Mouse (Mus musculus) liver, embryonic 11.5 days (tissue): Measurements from ENCODE around the gene Adamts13. TPM values are rescaled to one million over a fixed set of nuclear protein-coding genes. Genes with fewer than 3 reads are reported as not detected.

ENCODE experiments used
- ATAC-seq: fragments of 200-750 bp; cut with Nextera tagmentation; replicated peaks from 2 replicates; pipeline ENCODE4 v1.8.0; 2017; ENCODE audit warnings: moderate number of reproducible peaks, mild to moderate bottlenecking, moderate TSS enrichment, moderate library complexity; ENCODE audit not compliant: low FRiP score
- DNase-seq: peaks from one replicate; pipeline ENCODE4 v3.0.0-alpha.2; 2017; ENCODE audit warnings: low spot score
- H3K27ac ChIP-seq: fragments of 300-500 bp; sonication (generic); 2 replicates; pipeline ENCODE4 v1.5.1; 2014; ENCODE audit warnings: mild to moderate bottlenecking, low read depth, low read length, control low read depth
- H3K27me3 ChIP-seq: fragments of 300-500 bp; sonication (generic); replicated peaks from 2 replicates; pipeline ENCODE4 v1.6.1; 2014; ENCODE audit warnings: low read length, mixed read lengths; ENCODE audit not compliant: control insufficient read depth, insufficient read depth
- H3K36me3 ChIP-seq: fragments of 300-500 bp; sonication (generic); 2 replicates; pipeline ENCODE4 v1.6.1; 2014; ENCODE audit warnings: mild to moderate bottlenecking, low read length, moderate library complexity, mixed read lengths; ENCODE audit not compliant: control insufficient read depth, insufficient read depth
- H3K4me1 ChIP-seq: fragments of 300-500 bp; sonication (generic); replicated peaks from 2 replicates; pipeline ENCODE4 v1.6.1; 2014; ENCODE audit warnings: low read length, mixed read lengths; ENCODE audit not compliant: control insufficient read depth, insufficient read depth
- H3K4me2 ChIP-seq: fragments of 300-500 bp; sonication (generic); 2 replicates; pipeline ENCODE4 v1.6.1; 2014; ENCODE audit warnings: mild to moderate bottlenecking, control low read depth, moderate library complexity
- H3K4me3 ChIP-seq: fragments of 300-500 bp; sonication (generic); 2 replicates; pipeline ENCODE4 v1.5.1; 2014; ENCODE audit warnings: low read depth, low read length, control low read depth
- H3K9ac ChIP-seq: fragments of 300-500 bp; sonication (generic); 2 replicates; pipeline ENCODE4 v1.6.1; 2014; ENCODE audit warnings: low read depth, low read length, control low read depth
- H3K9me3 ChIP-seq: fragments of 300-500 bp; sonication (generic); 2 replicates; pipeline ENCODE4 v1.6.1; 2016; ENCODE audit warnings: low read length, inconsistent platforms, mixed read lengths; ENCODE audit not compliant: control insufficient read depth
- WGBS: fragments of 180-500 bp; shearing (Covaris S2); extraction: QIAGEN DNeasy Blood & Tissue Kit; methylation state at CpG from one replicate; pipeline ENCODE4 v1.1.7; 2014; 5-methylcytosine and 5-hydroxymethylcytosine counted together
- polyA plus RNA-seq: library from polyadenylated mRNA; unstranded; fragments of >200 nt; fragmentation: Nextera tagmentation; extraction: Ambion mirVana; gene quantifications from 2 replicates; pipeline ENCODE4 v1.2.1, GENCODE M21; 2014

The Adamts13 gene
- polyA plus RNA-seq, 1 experiment from 2014 or later: 0.63 TPM

DNA sequence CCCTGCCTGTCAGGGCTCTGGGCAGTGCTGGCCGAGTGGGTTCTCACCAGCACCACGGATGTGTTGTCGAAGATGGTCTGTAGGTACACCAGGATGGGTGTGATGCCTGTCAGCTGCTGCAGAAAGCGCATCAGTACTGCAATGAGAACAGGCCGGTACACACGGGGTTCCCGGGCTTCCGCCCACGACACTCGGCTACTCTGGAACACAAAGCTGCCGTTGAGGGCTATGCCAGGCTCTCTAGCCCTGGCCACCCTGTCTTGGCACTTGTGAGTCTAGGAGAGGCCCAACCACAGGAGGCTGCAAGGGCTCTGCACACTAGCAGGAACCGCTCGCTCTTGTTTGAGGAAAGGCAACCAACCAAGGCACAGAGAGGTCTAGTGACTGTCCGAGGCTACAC is 50.9 kb downstream of the Adamts13 start:
- Histone ChIP-seq H3K27ac (no peak overlapping the region), H3K36me3 (no peaks in the 10 kb centered on the region; the same call in 1 of the 2 replicates), H3K27me3 (peaks cover 9% of the 10 kb centered on the region), H3K4me2 (no peak overlapping the region), H3K9ac (no peak overlapping the region), H3K4me1 (0 out of 2 replicates have a peak, but pooled peaks cover 4% of the 10 kb centered on the region), H3K4me3 (no peak overlapping the region), H3K9me3 (no peaks in the 10 kb centered on the region)
- 87% methylated on average over 14 of the region's 14 CpGs for WGBS
- ATAC-seq: no peak
- DNase-seq: no peak

GRCm38 (mm10) chr2:27025545-27025944 is 52.3 kb downstream of the Adamts13 start:
- DNase-seq: no peak
- Histone ChIP-seq H3K4me3 (no peak overlapping the region), H3K4me1 (0 out of 2 replicates have a peak, but pooled peaks cover 4% of the 10 kb centered on the region), H3K27me3 (peaks cover 9% of the 10 kb centered on the region), H3K9ac (no peak overlapping the region), H3K27ac (no peak overlapping the region), H3K4me2 (no peak overlapping the region), H3K36me3 (no peaks in the 10 kb centered on the region; the same call in 1 of the 2 replicates), H3K9me3 (no peaks in the 10 kb centered on the region)
- ATAC-seq: no peak
- 78% methylated on average over 3 of the region's 3 CpGs for WGBS

DNA sequence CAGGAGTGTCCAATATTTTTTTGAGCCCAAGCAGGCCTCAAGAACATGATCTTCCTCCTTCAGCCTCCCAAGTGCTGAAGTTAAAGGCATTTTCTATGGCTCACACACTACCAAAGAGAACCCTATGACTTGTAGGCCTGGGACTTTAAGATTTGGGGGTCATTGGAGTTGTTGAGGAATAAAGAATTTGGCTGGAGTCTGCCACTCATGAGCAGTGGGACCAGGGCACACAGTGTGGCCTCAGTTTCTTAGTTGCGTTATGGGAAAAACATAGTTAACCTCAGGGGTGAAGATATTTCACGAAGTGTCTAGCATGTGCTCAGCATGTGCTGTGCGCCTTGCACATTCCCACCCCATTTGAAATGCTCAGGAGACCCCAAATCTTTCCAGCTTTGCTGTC is 53.1 kb downstream of the Adamts13 start:
- 93% methylated on average over 3 of the region's 3 CpGs for WGBS
- Histone ChIP-seq H3K9ac (no peak overlapping the region), H3K4me1 (0 out of 2 replicates have a peak, but pooled peaks cover 4% of the 10 kb centered on the region), H3K36me3 (no peaks in the 10 kb centered on the region; the same call in 1 of the 2 replicates), H3K27me3 (peaks cover 9% of the 10 kb centered on the region), H3K4me2 (no peak overlapping the region), H3K9me3 (no peaks in the 10 kb centered on the region), H3K4me3 (no peak overlapping the region), H3K27ac (no peak overlapping the region)
- ATAC-seq (no peak), DNase-seq (no peak)

DNA sequence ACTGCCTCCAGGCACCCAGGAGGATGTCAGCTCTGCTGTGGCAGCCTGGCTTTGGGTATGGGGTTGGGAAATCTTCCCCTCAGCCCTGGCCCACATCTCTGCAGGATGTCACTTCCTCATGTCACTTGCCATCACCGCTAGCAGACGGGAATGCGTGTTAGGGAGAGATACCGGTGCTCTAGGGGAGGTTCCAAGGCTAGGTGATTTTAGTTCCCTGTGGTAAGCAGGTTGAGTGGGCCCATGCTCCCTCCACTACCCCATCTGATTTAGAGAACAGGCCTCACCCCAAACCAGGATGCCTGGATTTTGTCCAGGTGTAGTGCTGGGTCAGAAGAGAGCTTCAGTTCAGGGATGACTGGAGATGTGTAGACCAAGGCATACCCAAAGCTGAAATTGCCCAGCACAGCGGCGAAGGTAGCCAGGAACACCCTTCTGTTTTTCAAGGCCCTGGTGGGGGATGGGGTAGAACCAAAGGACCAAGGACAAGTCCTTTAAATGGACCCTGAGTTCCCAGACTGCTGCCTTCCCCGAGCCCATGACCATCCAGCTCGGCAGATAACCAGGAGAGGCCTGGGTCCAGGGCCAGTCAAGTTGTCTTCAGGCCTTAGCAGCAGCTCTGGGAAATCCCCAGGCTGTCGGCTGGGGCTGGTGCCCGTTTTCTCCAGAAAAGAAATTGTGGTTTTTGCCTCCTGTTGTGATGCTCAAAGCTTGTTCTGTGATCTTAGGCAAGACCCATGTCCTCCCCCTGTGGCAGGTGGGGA is 53.8 kb downstream of the Adamts13 start:
- no peak overlapping the region for H3K9ac ChIP-seq
- no peaks in the 10 kb centered on the region for H3K9me3 ChIP-seq
- 0 out of 2 replicates have a peak, but pooled peaks cover 4% of the 10 kb centered on the region for H3K4me1 ChIP-seq
- H3K27ac ChIP-seq: no peak overlapping the region
- peaks cover 9% of the 10 kb centered on the region for H3K27me3 ChIP-seq
- H3K36me3 ChIP-seq: no peaks in the 10 kb centered on the region
- ATAC-seq (no peak), DNase-seq (no peak)
- no peak overlapping the region for H3K4me3 ChIP-seq
- peak overlapping the region; percentile 53; the same call in 1 of the 2 replicates for H3K4me2 ChIP-seq
- WGBS: 47% methylated on average over 10 of the region's 10 CpGs

- peak; percentile 75 for DNase-seq
- H3K4me2 ChIP-seq: peak within 1 kb of the TSS; percentile 53
- no peaks in the 10 kb centered on the region for H3K36me3 ChIP-seq
- 4% methylated on average over 38 of the region's 38 CpGs for WGBS
- no peaks in the 10 kb centered on the region for H3K9me3 ChIP-seq
- ATAC-seq: peak; percentile 96
- no peak within 1 kb of the TSS for H3K9ac ChIP-seq
- H3K4me1 ChIP-seq: 0 out of 2 replicates have a peak, but pooled peaks cover 4% of the 10 kb centered on the region
- peak within 1 kb of the TSS; percentile 29 for H3K4me3 ChIP-seq
- no peak within 1 kb of the TSS for H3K27ac ChIP-seq
- H3K27me3 ChIP-seq: peaks cover 9% of the 10 kb centered on the region
These were observed 54.6 kb downstream of the Adamts13 start, which contains the start of gene Slc2a6 for GRCm38 (mm10) chr2:27027618-27028436. Slc2a6 (minus strand) TSS chr2:27027998.

DNA sequence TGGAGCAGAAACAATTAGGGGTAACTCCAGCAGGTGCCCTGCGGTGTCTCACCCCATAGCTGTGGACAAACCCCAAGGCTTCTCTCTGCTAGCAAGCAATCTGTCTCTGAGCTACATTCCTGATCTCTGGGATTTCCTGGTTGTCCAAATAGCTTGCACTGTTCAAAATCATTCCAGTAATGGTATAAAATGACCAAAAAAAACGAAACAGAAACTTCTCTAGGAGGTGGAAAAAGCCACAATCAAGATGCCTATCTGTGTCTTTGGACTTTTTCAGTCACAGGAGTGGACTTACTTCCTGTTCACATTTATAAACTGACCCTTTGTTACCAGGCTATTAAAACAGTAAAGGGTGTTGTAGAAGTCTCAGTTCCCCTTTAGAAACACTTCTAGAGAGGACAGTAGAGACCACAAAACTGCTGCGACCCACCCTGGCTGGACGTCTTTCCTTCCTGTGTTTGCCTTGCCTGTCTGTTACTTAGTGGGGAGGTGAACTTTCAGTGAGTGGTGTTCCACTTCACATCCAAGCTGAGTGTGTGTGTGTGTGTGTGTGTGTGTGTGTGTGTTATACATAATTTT is 55.3 kb downstream of the Adamts13 start:
- Histone ChIP-seq H3K9me3 (no peaks in the 10 kb centered on the region), H3K4me1 (0 out of 2 replicates have a peak, but pooled peaks cover 4% of the 10 kb centered on the region), H3K27me3 (peaks cover 9% of the 10 kb centered on the region), H3K9ac (no peak overlapping the region), H3K4me3 (no peak overlapping the region), H3K27ac (no peak overlapping the region), H3K4me2 (peak overlapping the region; percentile 53), H3K36me3 (no peaks in the 10 kb centered on the region)
- DNase-seq (no peak), ATAC-seq (no peak)
- WGBS: 49% methylated on average over 4 of the region's 4 CpGs

DNA sequence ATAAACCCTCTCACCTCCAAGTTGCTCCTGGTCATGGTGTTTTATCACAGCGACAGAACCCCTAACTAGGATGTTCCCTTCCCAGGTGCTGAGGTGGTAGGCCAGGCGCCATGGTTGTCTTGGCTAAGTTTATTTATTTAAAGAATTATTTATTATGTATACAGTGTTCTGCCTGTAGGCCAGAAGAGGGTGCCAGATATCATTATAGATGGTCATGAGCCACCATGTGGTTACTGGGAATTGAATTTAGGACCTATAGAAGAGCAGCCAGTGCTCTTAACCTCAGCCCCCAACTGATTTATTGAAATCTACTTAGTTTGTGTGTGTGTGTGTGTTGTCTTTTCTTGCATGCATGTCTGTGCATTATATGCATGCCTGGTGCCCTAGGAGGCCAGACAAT is 59.1 kb downstream of the Adamts13 start:
- Histone ChIP-seq H3K27ac (no peak overlapping the region), H3K4me2 (no peak overlapping the region), H3K4me3 (no peak overlapping the region), H3K27me3 (peaks cover 2% of the 10 kb centered on the region; the same call in 1 of the 2 replicates), H3K36me3 (no peaks in the 10 kb centered on the region), H3K9me3 (no peaks in the 10 kb centered on the region), H3K4me1 (peaks cover 4% of the 10 kb centered on the region; the same call in 1 of the 2 replicates), H3K9ac (no peak overlapping the region)
- DNase-seq (no peak), ATAC-seq (no peak)
- WGBS: 71% methylated on average over 2 of the region's 2 CpGs

GRCm38 (mm10) chr2:27036003-27036402 is 62.8 kb downstream of the Adamts13 start:
- H3K4me2 ChIP-seq: no peak overlapping the region
- no peak overlapping the region for H3K9ac ChIP-seq
- no peaks in the 10 kb centered on the region; the same call in 1 of the 2 replicates for H3K27me3 ChIP-seq
- no peaks in the 10 kb centered on the region; the same call in 1 of the 2 replicates for H3K4me1 ChIP-seq
- ATAC-seq (no peak), DNase-seq (no peak)
- 71% methylated on average over 3 of the region's 3 CpGs for WGBS
- H3K36me3 ChIP-seq: no peaks in the 10 kb centered on the region
- H3K9me3 ChIP-seq: no peaks in the 10 kb centered on the region
- H3K4me3 ChIP-seq: no peak overlapping the region
- no peak overlapping the region for H3K27ac ChIP-seq
